Mouse (Mus musculus): ENCODE measurements at regions not wholly inside any gene's neighbourhood (a gene's known extent, or its start where the extent isn't known, plus 50 kb on each side); places are given as distances from the start of the nearest gene placed in this dataset.

DNA sequence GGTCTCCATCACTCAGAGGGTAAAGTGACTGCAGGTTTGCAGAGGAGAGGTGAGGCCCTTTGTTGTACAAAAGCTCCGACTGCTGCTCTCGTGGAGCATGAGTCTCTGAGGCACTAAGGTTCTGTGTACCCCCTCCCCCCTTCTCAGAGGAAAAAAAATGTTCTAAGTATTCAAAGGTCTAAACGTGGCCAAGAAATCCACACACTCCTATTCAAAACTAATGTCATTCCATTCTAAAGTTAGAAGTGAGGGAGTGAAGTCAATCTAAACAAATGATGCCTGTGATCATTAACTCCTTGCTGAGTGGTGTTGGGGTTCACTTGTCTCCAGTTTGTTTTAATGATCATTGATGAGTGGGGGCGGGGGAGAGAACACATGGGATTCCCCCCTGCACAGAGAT lies 150.6 kb downstream of the Auh start:
- DNase-seq, result no peak
- intact Hi-C loops (cut with DNase I), result no loop called here

All from heart, postnatal 10 days (tissue).